Mouse (Mus musculus) erythroblast, embryonic 14.5 days (primary cell): Measurements from ENCODE around the gene Dnah9. TPM values are rescaled to one million over a fixed set of nuclear protein-coding genes. Genes with fewer than 3 reads are reported as not detected.

ENCODE experiments used
- H3K27me3 ChIP-seq: 2 replicates; pipeline ENCODE4 v1.6.1; 2012; ENCODE audit warnings: inconsistent platforms; ENCODE audit not compliant: control insufficient read depth
- H3K36me3 ChIP-seq: 2 replicates; pipeline ENCODE4 v1.6.1; 2012; ENCODE audit warnings: mild to moderate bottlenecking, inconsistent platforms; ENCODE audit not compliant: control insufficient read depth
- H3K4me1 ChIP-seq: 2 replicates; pipeline ENCODE4 v1.6.1; 2012; ENCODE audit warnings: inconsistent platforms; ENCODE audit not compliant: control insufficient read depth
- H3K4me3 ChIP-seq: replicated peaks from 2 replicates; pipeline ENCODE3; 2012; ENCODE audit warnings: moderate library complexity, mild to moderate bottlenecking, inconsistent platforms
- H3K9me3 ChIP-seq: 2 replicates; pipeline ENCODE4 v1.6.1; 2012; ENCODE audit warnings: low read length, inconsistent platforms, mixed read lengths; ENCODE audit not compliant: control insufficient read depth
- GATA1 ChIP-seq: IDR thresholded peaks from 2 replicates; pipeline ENCODE4 v1.6.1; 2012; ENCODE audit warnings: low read length, inconsistent platforms, mixed read lengths
- TAL1 ChIP-seq: IDR thresholded peaks from 3 replicates; pipeline ENCODE4 v1.6.1; 2012; ENCODE audit warnings: low read length, inconsistent platforms, mixed read lengths
- polyA plus RNA-seq: library from polyadenylated mRNA; stranded (reverse); fragments of >175 nt; gene quantifications from 2 replicates; pipeline ENCODE4 v1.2.3, GENCODE M21; 2012

Gene Dnah9
- polyA plus RNA-seq, 1 experiment, result not detected

DNA sequence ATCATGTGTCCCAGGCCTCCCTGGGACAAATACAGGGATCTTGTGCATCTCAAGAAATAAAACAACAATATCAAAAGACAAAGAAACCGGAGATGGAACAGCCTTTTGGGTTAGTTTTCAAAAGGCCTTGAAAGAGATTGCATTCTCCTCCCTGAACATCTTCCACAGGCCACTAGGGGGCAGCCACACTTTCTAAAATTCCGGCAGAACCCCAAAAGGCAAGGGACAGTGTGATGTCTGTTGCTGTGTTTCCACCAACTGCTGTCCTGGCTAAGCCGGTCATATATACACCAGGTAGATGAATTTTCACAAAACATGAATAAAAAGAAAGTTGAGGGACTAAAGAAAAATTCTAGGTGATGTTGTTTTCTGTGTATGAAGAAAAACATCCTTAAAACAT, 46.3 kb downstream of the Dnah9 start:
- no peaks in the 10 kb centered on the region for H3K27me3 ChIP-seq
- H3K4me3 ChIP-seq, result no peak overlapping the region
- TF ChIP-seq GATA1 (no peak), TAL1 (no peak)

DNA sequence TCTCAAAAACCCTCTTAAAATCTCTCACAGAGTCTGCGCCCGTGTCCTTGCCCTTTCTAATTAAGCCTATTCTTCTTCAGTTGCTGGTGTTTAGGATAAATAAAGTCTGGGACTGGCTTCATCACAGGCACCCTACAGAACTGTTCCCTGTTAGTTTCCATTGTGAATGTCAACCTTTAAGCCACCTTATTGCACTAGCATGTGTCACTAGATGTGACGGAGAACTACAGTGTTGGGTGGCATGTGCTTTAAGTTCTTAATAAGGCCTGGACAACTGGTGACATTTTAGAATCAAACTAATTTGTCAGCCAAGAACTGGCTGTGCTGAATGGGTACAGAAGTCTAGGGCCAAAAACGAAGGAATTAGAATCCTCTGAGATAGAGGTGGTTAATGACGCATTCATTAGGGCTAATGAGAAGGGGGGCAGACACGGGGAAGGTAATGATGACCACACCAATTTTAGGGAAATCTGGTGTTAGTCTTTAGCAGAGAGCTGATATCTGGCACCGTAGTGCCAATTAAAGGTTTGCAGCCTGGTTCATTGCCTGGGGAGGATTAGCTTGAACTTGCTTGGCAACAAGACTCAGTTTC, 84.6 kb downstream of the Dnah9 start:
- Histone ChIP-seq H3K27me3 (no peaks in the 10 kb centered on the region), H3K9me3 (peaks cover 7% of the 10 kb centered on the region), H3K4me1 (no peaks in the 10 kb centered on the region), H3K4me3 (no peak overlapping the region), H3K36me3 (no peaks in the 10 kb centered on the region)
- no peak for TF ChIP-seq TAL1
- TF ChIP-seq GATA1, result no peak

More for the DNA sequence above, 46.3 kb downstream of the Dnah9 start:
- Histone ChIP-seq H3K9me3 (no peaks in the 10 kb centered on the region), H3K4me1 (no peaks in the 10 kb centered on the region), H3K36me3 (no peaks in the 10 kb centered on the region)

DNA sequence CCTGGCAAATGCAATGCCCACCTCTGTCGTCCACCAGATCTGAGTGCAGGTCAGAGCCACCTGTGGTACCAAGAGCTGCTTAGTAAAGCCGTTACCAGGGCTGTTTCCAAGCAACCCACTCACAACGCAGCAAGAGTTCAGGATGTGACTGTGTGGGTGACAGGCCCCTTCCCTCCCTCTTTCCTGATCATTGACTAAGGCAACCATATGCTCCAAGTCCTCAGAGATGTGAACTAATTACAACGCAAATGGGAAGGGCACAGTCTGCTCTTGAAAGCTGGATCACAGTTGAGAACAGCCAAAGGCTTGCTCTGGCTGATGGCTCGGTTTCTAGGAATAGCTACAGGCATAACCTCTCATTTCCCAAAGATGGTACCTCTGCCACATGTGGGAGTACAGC, 95.4 kb downstream of the Dnah9 start:
- H3K4me3 ChIP-seq, result no peak overlapping the region
- H3K9me3 ChIP-seq, result no peaks in the 10 kb centered on the region; the same call in 1 of the 2 replicates
- TF ChIP-seq GATA1 (no peak), TAL1 (no peak)
- no peaks in the 10 kb centered on the region for H3K4me1 ChIP-seq
- H3K36me3 ChIP-seq, result no peaks in the 10 kb centered on the region
- no peaks in the 10 kb centered on the region for H3K27me3 ChIP-seq

DNA sequence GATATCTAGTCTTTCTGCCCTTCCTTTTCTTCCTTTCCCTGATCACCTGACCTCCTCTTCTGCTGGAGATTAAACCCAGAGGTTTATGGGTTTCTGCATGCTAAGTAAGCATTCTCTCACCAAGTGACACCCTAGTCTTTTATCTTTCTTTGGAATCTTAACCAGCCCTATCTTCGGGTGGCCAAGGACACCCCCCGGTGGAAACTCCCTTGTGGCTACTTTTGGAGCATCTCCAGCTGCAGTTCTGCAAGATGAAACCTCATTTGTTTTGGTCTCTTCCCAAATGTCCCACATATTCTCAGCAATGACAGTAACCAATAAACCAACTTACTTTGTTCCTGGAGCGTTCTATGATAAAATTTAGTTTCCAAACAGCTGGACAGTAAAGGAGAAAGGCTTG, 109.4 kb downstream of the Dnah9 start:
- Histone ChIP-seq H3K9me3 (no peaks in the 10 kb centered on the region), H3K27me3 (no peaks in the 10 kb centered on the region), H3K4me3 (no peak overlapping the region), H3K4me1 (no peaks in the 10 kb centered on the region), H3K36me3 (no peaks in the 10 kb centered on the region)
- no peak for TF ChIP-seq TAL1
- no peak for TF ChIP-seq GATA1

DNA sequence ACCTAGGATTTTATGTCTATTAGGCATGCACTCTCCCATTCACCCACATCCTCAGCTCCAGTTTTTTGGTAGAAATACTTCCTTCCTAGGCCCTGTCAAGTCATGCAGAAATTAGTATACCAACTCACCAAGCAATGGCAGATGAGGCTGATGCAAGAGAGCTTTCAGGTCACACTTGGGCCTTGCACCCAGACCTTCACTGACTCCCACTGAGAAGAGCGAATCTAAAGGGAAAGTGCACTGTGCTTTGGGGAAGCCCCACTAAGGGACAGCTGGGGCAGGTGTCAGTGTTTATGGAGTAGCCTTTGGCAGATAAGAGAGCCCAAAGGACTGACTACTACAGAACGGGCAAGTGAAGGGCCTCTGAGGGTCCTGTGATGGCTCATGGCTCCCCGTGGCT, 117.1 kb downstream of the Dnah9 start:
- Histone ChIP-seq H3K36me3 (no peaks in the 10 kb centered on the region), H3K27me3 (no peaks in the 10 kb centered on the region), H3K4me3 (no peak overlapping the region), H3K9me3 (no peaks in the 10 kb centered on the region), H3K4me1 (no peaks in the 10 kb centered on the region)
- TF ChIP-seq TAL1 (no peak), GATA1 (no peak)

DNA sequence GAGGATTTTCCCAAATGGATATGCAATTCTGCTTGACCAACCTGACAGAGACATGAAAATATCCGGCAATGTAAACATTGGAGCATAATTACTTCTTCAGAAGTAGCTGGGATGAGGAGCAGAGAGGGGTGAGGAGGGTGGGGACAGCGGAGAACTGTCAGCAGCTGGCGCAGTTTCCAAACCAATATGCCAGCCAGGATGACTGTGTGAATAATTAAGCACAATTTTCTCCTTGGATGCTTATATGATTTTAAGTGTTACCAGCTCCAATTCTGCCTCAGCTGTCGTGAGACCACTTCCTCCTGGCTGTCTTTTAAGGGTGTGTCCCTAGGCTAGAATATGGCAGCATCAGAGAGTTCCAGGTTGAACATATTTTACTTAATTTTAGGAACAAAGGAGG, 119.2 kb downstream of the Dnah9 start:
- TF ChIP-seq GATA1 (no peak), TAL1 (no peak)
- no peaks in the 10 kb centered on the region for H3K4me1 ChIP-seq
- no peaks in the 10 kb centered on the region for H3K27me3 ChIP-seq
- no peaks in the 10 kb centered on the region for H3K36me3 ChIP-seq
- no peak overlapping the region for H3K4me3 ChIP-seq
- no peaks in the 10 kb centered on the region for H3K9me3 ChIP-seq

DNA sequence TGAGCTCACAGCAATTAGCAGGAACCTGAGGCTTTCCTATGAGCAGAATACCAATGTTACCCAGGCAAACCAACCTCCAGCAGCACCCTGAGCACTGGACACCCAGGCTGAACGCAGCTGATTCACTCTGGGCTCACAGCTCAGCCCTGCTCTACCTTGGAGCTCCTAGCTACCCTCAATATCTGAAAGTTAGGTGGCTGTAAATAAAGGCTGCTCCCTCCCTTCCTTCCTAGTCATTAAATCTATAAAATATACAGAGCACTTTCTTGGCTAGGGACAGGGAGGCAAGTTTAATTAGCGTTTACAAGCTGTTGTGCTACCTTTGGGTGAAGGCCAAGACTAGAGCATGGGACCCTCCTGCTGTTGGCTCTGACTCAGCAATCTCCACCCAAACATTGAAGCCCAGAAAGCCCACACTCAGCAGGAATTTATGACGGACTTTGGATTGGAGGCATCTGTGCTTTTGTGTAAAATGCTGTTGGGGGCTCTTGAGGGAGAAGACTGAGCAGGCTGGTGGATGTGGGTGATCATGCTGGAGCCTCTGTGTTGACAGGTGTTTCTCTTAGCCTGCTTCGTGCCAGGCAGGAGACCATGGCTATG, 121.7 kb downstream of the Dnah9 start:
- no peaks in the 10 kb centered on the region for H3K36me3 ChIP-seq
- no peaks in the 10 kb centered on the region for H3K27me3 ChIP-seq
- H3K9me3 ChIP-seq, result no peaks in the 10 kb centered on the region
- H3K4me1 ChIP-seq, result no peaks in the 10 kb centered on the region
- H3K4me3 ChIP-seq, result no peak overlapping the region
- TF ChIP-seq GATA1, result no peak

DNA sequence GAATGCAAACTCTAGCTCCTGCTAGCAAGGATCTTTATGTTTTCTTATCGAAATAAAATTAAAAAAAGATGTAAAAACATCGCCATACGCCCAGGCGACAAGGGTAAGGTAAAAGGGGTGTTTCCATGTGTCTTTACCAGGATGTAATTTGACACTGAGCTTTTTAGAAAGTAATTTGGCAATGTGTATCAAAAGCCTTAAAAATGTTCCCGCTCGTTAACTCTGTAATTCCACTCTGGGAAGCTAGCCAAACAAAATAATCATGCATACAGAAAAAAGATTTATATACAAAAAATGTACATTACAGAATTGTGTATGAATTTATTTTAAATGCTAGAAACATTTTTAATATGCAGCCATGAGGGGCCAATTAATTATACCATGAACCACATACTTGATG, 124.7 kb downstream of the Dnah9 start:
- Histone ChIP-seq H3K27me3 (no peaks in the 10 kb centered on the region), H3K4me1 (no peaks in the 10 kb centered on the region), H3K4me3 (no peak overlapping the region), H3K9me3 (no peaks in the 10 kb centered on the region), H3K36me3 (no peaks in the 10 kb centered on the region)
- TF ChIP-seq GATA1 (no peak), TAL1 (no peak)

DNA sequence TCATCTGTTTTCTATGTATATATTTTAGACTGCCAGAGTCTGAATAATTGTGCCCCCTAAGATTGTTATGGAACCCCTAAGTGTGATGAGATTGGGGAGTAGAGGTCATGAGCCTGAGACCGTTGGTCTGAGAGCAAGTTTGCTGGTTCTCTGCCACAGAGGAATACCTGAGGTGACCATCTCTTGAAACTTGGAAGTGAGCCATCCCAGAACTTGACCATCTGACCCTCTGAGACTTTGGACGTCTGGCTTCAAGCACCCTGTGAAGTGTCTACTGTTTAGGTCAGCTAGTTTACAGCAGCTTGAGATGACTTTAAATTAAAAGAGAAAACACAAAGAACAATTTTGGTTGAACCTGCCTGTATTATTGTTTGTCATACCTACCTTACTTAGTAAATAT, 125.8 kb downstream of the Dnah9 start:
- Histone ChIP-seq H3K4me1 (no peaks in the 10 kb centered on the region), H3K36me3 (no peaks in the 10 kb centered on the region), H3K27me3 (no peaks in the 10 kb centered on the region), H3K4me3 (no peak overlapping the region), H3K9me3 (no peaks in the 10 kb centered on the region)
- TF ChIP-seq GATA1 (no peak), TAL1 (no peak)

DNA sequence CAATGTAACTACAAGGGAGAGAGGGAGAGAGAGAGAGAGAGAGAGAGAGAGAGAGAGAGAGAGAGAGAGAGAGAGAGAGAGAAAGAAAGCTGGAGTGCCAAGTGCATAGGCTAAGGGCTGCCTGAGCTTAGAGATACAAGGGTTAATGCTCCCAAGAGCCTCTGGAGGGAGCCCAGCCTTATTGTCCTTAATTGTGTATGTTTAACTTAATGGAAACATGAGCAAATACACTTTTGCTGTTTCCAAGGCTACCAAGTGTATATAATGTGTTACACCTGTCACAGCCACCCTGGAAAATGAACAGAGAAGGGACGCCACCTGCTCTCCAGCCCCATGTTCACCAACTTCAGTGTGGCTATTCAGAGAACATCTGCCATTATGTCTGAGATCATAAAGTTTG, 142.6 kb downstream of the Dnah9 start:
- Histone ChIP-seq H3K4me1 (no peaks in the 10 kb centered on the region), H3K27me3 (no peaks in the 10 kb centered on the region), H3K36me3 (no peaks in the 10 kb centered on the region), H3K9me3 (no peaks in the 10 kb centered on the region; the same call in 1 of the 2 replicates), H3K4me3 (no peak overlapping the region)
- TF ChIP-seq TAL1 (no peak), GATA1 (no peak)
